Mouse (Mus musculus) CH12.LX (cell line): ENCODE measurements around the gene Proca1.
A peak's percentile ranks its signal among the peaks of the same experiment; 100 is the strongest.

Experiments
- CHD2 ChIP-seq: IDR thresholded peaks from 2 replicates; pipeline ENCODE4 v1.6.1; 2011; ENCODE audit warnings: low read length, improper control_type of control experiment
- CTCF ChIP-seq, 2 experiments: IDR thresholded peaks in 1 of 2; conservative IDR thresholded peaks in 1 of 2; 2 replicates each; pipeline ENCODE4 v1.5.1; 2011 to 2012; ENCODE audit warnings: low read depth in 2 of 2, low read length in 2 of 2, improper control_type of control experiment in 1 of 2, inconsistent platforms in 1 of 2, mild to moderate bottlenecking in 1 of 2, moderate library complexity in 1 of 2
- ETS1 ChIP-seq: conservative IDR thresholded peaks from 2 replicates; pipeline ENCODE4 v1.6.1; 2012; ENCODE audit warnings: low read depth, mild to moderate bottlenecking, inconsistent platforms, low read length, improper control_type of control experiment, moderate library complexity
- KAT2A ChIP-seq: IDR thresholded peaks from 2 replicates; pipeline ENCODE4 v1.6.1; 2012; ENCODE audit warnings: low read length, improper control_type of control experiment, inconsistent platforms; ENCODE audit not compliant: insufficient replicate concordance
- MYC ChIP-seq: IDR thresholded peaks from 2 replicates; pipeline ENCODE4 v1.6.1; 2011; ENCODE audit warnings: low read depth, mild to moderate bottlenecking, improper control_type of control experiment, low read length
- POLR2A ChIP-seq: IDR thresholded peaks from 2 replicates; pipeline ENCODE4 v1.6.1; 2011; ENCODE audit warnings: low read depth, mild to moderate bottlenecking, improper control_type of control experiment, low read length
- SIN3A ChIP-seq: IDR thresholded peaks from 2 replicates; pipeline ENCODE4 v1.6.1; 2012; ENCODE audit warnings: low read length, improper control_type of control experiment, inconsistent platforms
- USF2 ChIP-seq: conservative IDR thresholded peaks from 2 replicates; pipeline ENCODE4 v1.6.1; 2011; ENCODE audit warnings: low read depth, low read length, improper control_type of control experiment

DNA sequence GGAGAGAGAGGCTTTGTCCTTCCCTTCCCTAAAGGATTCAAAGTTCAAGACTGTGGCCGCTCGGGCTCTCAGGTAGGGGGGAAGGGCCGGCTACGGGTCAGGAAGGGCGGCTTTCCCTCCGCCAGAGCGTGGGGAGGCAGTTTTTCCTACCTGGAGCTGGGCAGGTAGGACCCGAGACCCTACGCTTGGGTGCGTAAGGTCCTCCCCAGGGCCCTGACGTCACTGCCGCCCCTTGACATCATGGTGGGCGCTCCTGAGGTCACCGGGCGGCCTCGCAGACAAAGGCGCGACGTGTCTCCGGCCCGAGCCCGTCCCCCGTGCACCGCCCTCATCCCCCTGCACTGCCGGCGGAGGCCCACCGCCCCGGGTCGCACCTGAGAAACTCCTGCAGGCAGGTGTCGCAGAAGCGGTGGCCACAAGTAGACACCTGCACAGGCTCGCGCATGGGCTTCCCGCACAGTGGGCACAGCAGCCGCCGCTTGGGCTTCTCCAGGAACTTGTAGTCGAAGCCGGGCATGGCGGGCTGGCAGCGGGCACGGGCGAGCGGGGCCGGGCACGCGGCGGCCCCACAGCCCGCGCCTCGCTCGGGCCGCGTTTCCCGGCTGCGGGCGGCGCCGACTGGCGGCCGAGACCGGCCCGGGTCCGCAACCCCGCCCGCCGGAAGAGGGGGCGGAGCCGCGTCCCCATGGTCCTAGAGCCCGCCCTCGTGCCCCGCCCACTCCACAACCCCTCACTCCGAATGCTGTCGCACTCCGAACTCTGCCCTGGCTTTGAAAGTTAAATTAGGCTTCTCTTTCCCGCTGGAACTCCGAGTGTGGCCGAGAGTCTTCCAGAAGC lies 28.1 kb upstream of the Proca1 start, which contains the start of gene Traf4:
- TF ChIP-seq USF2 (no peak), MYC (no peak), KAT2A (no peak), CTCF (conservative IDR thresholded peaks at IDR 0.05 in 1 of 2, IDR thresholded peaks at IDR 0.05 in 1 of 2; ENCODE audit: low read depth in 2 of 2, low read length in 2 of 2) (peak in 1 of 2 experiments; percentile 55; a peak in 2 of 4 replicates), SIN3A (peak; percentile 81), POLR2A (peak; percentile 82), ETS1 (peak; percentile 38), CHD2 (no peak)
